Mouse (Mus musculus): ENCODE results near the gene Galnt18.

Gene Galnt18

DNA sequence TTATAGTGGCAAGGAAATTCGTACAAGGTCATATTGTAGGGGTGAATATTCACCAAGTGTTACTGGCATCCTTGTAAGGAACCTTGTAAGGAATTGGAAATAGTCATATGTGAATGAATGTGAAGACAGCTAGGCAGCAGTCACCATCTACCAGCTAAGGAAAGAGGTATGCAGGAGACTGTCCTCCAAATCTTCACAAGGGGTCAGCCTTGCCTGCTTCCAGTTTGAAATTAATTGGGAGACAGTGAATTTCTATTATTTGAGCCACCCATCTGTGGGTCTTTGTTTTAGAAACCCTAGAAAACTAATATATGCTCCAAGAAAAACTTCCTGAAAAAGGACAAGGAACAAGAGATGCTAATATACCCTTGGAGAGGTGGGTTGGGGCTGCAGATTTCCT, 313.1 kb downstream of the Galnt18 start:
- no peak for DNase-seq (ENCODE audit: low read depth)

DNA sequence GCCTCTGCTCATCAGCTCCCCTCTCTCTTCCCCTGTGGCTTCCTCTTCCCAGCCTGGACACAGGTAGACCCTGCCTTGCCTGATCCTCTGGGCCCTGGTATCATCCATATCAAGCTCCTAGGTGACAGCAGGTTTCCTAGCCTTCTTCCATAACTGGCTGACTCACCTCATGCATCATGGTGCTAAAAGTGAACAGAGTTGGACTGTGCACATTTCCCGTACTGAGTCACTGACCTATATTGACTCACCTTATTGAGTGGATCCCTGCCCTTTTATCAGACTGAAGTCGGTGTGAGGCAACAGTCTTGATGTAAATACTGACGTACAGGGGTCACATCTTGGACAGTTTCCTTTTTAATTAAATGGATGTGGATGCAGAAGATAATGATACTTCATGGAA, 313.7 kb downstream of the Galnt18 start:
- no peak for DNase-seq (ENCODE audit: low read depth)

DNA sequence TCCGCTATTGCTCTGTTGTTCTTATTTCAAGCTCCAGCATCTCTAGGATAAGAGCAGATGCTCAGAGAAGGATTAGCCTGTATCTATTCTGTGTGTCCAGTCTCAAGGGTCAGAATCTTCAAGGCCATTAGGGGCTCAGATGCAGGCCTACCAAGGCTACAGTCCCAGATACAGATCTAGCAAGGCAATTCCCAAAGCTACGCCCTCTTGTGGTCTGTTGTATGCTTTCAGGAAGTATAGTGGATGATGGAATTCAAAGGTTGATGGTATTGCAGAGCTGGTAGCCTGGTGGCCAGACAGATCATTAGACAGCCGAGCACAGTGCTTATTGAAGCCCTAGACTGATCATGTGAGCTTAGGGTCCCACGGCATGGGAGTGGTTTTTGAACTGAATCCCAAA, 320.1 kb downstream of the Galnt18 start:
- DNase-seq (ENCODE audit: low read depth): no peak

DNA sequence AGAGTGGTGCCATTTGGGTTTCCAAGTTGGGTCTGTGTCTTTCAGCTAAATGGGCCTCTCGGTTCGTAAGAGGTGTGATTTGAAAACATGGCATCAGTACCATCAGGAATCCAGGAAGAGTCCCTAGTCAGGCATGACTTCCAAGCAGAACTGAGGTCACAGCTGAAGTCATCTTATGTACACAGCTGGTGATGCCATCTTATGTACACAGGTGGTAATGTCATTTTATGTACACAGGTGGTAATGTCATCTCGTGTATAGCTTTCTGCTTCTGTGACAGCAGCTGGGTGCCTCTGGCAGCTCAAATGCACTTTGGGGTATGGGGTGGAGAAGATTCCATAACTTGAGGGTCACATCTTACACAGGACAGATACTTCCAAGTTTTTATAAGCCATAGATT, 323.8 kb downstream of the Galnt18 start:
- no peak for DNase-seq (ENCODE audit: low read depth)

DNA sequence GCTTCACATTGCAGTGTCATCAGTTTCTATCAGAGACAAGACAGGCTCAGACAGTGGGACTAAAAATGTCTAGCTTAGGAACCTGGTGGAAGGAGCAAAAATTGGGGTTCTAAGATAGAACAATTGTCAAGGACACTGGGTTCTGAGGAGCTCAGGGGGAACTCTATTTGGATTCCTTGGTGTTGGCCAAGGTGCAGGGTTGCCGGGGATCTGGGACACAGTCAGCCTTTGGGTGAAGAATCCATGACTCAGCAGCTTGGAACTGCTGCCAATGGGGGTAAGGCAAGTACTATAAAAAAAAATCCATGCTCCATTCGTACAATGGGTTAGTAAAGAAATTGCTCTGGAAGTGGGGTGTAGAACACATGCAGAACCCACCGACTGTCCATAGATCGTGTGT, 324.2 kb downstream of the Galnt18 start:
- DNase-seq (ENCODE audit: low read depth): no peak

DNA sequence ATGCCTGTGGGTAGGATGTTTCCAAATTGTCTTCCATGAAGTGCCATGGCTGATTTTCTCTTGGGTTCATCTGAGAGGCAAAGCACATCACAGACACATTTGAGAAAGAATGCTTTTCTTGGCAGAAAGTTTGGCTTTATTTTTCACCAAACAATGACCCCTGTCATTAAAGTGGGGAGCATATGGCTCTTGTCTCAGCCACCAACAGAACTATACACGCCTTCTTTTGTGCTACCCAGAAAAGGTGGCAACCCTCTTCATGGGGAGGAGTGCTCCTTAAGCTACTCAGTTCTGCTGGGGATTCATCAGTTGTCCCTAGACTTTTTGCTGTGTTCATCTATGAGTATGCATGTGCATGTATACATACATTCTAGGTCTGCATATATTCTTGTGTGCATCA, 327.8 kb downstream of the Galnt18 start:
- no peak for DNase-seq (ENCODE audit: low read depth)

DNA sequence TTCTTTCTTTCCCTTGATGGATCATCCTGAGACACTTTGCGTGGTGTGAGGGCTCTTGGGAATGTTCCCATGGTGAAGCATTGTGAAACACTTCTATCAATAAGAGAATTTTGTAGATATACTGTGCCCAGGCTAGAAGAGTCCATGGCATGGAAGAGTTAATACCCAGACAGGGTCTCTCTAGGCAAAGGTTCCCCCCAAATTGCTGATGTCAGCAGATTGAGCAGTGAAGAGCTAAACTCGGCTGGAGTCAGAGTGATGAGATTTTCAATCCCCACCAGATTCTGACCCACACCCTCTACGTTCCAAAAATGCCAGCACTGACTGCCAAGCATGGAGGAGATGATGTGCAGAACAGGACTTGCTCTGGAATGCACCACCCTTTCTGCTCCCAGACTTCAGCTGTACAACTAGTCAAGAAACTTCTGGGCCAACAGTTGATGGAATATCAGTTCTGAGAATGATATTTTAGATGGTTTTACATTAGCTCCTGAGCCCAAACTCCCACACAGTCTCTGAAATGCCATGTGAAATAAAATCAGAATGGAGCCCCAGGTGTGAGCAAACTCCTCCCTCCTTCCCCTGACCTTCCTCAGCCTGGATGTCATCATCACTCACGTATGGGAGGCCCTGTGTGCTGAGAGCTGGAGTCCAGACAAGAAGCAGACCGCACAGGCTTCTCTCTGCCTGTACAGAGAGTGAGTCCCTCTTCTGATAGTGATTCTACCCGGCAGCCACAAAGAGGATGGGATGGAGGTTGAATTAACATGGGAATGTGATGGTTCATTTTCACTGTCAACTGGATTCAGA, 329.3 kb downstream of the Galnt18 start:
- DNase-seq (ENCODE audit: low read depth): no peak

DNA sequence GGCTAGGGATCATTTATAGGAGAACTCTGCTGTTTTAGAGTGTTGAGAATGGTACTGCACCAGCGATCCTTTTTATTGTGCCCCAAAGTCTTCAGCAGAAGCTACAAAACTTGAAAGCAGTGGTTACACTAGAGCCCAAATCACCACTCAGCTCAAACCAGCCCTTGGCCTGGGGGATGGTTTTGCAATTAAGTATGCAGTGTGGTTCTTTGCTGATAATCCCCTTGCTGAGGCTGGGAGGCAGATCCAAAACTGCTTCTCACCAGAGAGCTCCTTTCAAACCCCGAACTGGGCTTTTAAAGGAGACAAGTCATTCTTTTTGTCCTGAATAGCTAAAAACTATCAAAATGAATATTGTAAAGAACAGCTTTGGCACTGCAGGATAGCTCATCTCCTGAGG, 346.6 kb downstream of the Galnt18 start:
- DNase-seq (ENCODE audit: low read depth): no peak

DNA sequence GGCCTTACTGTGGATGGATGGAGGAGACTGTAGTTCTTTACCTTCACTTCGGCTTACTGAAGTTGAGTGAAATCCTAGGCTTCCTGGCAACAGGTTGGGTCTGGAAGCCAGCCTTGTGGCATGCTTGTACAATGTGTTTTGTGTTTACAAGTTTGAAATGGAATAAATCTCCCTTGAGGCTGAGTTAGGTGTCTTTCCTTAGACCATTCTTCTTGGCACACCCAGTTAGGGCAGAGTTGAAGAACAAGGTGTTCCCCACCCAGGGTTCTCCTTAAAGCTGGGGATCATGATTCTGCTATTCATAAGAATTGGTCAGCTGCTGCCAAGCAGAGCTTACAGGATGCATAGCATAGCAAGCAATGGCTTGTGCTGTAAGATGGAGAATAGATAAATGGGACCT, 352.4 kb downstream of the Galnt18 start:
- DNase-seq (ENCODE audit: low read depth): no peak
